Mouse (Mus musculus): ENCODE data around the gene Bmp7. TPM values are rescaled to one million over a fixed set of nuclear protein-coding genes. Genes with fewer than 3 reads are reported as not detected.

The Bmp7 gene
- polyA plus RNA-seq, 1 experiment = 1.6 TPM

- H3K4me3 ChIP-seq (ENCODE audit: extremely low read depth, insufficient read depth, insufficient read length) = no peak overlapping the region
- no peaks in the 10 kb centered on the region for H3K36me3 ChIP-seq (ENCODE audit: control insufficient read depth, insufficient read depth, low read length)
- H3K4me1 ChIP-seq (ENCODE audit: control insufficient read depth, insufficient read depth, insufficient read length) = no peaks in the 10 kb centered on the region
- no peak for DNase-seq (ENCODE audit: low read depth in 1 of 2, low spot score in 2 of 2)
- H3K27ac ChIP-seq (ENCODE audit: insufficient read depth, low read length) = no peak overlapping the region
- TF ChIP-seq POLR2A (IDR thresholded peaks at IDR 0.05; ENCODE audit: low read depth, low read length) = no peak
- TF ChIP-seq CTCF (IDR thresholded peaks at IDR 0.05; ENCODE audit: extremely low read depth, insufficient read depth, insufficient read length, insufficient replicate concordance) = no peak
- 82% methylated on average over 5 of the region's 5 CpGs for WGBS
- no peaks in the 10 kb centered on the region for H3K27me3 ChIP-seq (ENCODE audit: control insufficient read depth, insufficient read depth, low read length)
These were observed 73.8 kb downstream of the Bmp7 start for GRCm38 (mm10) chr2:172866356-172866755.

DNA sequence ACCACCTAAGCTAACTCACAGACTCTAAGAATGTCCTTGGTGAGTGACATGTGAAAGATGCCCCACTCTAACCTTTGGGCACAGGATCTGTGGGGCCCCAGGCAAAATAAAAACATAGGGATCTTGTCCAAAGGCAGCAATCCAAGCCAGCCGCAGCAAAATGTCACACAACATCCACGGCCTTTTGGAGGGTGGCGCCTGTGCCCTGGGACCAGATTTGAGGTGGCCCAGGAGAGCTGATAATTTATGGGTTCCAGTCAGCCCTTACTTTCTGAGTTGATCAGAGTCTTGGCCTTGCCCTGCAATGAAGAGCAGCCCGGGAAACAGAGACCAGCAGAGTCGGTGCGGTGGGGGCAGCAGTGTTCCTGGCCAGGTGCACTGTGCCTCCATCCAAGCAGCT, 75.0 kb downstream of the Bmp7 start:
- WGBS = 91% methylated on average over 6 of the region's 6 CpGs

GRCm38 (mm10) chr2:172864566-172864965, 75.6 kb downstream of the Bmp7 start:
- H3K4me3 ChIP-seq (ENCODE audit: extremely low read depth, insufficient read depth, insufficient read length) = no peak overlapping the region
- H3K27ac ChIP-seq (ENCODE audit: insufficient read depth, low read length) = no peak overlapping the region
- no peaks in the 10 kb centered on the region for H3K36me3 ChIP-seq (ENCODE audit: control insufficient read depth, insufficient read depth, low read length)
- DNase-seq (ENCODE audit: low read depth in 1 of 2, low spot score in 2 of 2) = no peak
- whole genome bisulfite sequencing = 90% methylated on average over 7 of the region's 7 CpGs
- H3K27me3 ChIP-seq (ENCODE audit: control insufficient read depth, insufficient read depth, low read length) = no peaks in the 10 kb centered on the region
- TF ChIP-seq CTCF (IDR thresholded peaks at IDR 0.05; ENCODE audit: extremely low read depth, insufficient read depth, insufficient read length, insufficient replicate concordance) (no peak), POLR2A (IDR thresholded peaks at IDR 0.05; ENCODE audit: low read depth, low read length) (no peak)
- H3K4me1 ChIP-seq (ENCODE audit: control insufficient read depth, insufficient read depth, insufficient read length) = no peaks in the 10 kb centered on the region

More for the DNA sequence above, 75.0 kb downstream of the Bmp7 start:
- no peaks in the 10 kb centered on the region for H3K36me3 ChIP-seq (ENCODE audit: control insufficient read depth, insufficient read depth, low read length)
- no peaks in the 10 kb centered on the region for H3K4me1 ChIP-seq (ENCODE audit: control insufficient read depth, insufficient read depth, insufficient read length)
- no peak overlapping the region for H3K27ac ChIP-seq (ENCODE audit: insufficient read depth, low read length)
- no peak overlapping the region for H3K4me3 ChIP-seq (ENCODE audit: extremely low read depth, insufficient read depth, insufficient read length)
- TF ChIP-seq POLR2A (IDR thresholded peaks at IDR 0.05; ENCODE audit: low read depth, low read length) (no peak), CTCF (IDR thresholded peaks at IDR 0.05; ENCODE audit: extremely low read depth, insufficient read depth, insufficient read length, insufficient replicate concordance) (no peak)
- no peaks in the 10 kb centered on the region for H3K27me3 ChIP-seq (ENCODE audit: control insufficient read depth, insufficient read depth, low read length)
- DNase-seq (ENCODE audit: low read depth in 1 of 2, low spot score in 2 of 2) = no peak

DNA sequence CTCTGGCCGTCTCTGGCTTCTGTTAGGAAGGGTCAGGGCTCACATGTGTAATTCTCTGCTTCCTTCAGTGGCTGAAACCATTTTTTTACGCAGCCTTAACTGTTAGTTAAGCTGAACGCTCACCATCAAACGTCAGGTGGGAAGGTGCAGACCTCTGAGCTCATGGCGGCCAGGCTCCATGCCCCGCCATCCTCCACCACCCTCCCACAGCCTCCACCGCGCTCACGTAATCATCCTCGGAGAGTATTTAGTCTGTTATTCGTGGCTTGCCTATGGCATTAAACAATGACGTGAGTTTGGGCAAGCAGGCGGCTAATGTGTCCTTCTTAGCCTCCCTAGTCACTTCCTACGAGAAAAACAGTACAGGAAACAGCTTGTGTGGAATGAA, 76.7 kb downstream of the Bmp7 start:
- Histone ChIP-seq H3K4me1 (ENCODE audit: control insufficient read depth, insufficient read depth, insufficient read length) (no peaks in the 10 kb centered on the region), H3K27ac (ENCODE audit: insufficient read depth, low read length) (no peak overlapping the region), H3K27me3 (ENCODE audit: control insufficient read depth, insufficient read depth, low read length) (no peaks in the 10 kb centered on the region), H3K36me3 (ENCODE audit: control insufficient read depth, insufficient read depth, low read length) (no peaks in the 10 kb centered on the region), H3K4me3 (ENCODE audit: extremely low read depth, insufficient read depth, insufficient read length) (no peak overlapping the region)
- 63% methylated on average over 14 of the region's 14 CpGs for WGBS
- TF ChIP-seq CTCF (IDR thresholded peaks at IDR 0.05; ENCODE audit: extremely low read depth, insufficient read depth, insufficient read length, insufficient replicate concordance) (no peak), POLR2A (IDR thresholded peaks at IDR 0.05; ENCODE audit: low read depth, low read length) (no peak)
- no peak for DNase-seq (ENCODE audit: low read depth in 1 of 2, low spot score in 2 of 2)

DNA sequence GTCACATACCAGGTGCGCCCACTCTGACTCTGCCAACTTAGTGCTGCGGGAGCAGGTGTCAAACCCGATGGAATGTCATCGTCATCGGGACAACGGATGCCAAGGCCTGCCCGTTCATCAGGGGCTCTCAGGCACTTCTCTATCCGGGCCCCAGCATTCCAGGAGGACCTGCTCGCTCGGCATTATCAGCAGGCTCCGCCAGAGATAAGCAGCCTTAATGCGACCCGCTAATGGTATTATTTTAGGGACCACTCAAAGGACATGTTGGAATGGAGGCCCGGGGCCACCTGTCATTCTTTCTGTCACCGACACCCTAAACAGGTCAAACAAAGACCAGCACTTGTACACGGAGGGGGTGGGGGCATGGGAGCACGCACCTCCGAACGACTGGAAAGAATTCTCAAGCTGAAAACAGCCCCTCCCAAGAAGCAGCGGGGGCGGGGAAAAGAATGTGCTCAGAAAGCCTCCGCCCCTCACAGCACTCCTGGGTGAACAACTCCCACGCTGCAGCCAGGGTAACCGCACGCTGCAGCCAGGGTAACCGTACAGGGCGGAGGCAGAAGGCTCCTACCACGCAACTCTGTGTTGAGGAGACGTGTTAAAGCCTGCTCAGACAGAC, 77.2 kb downstream of the Bmp7 start:
- no peak for TF ChIP-seq POLR2A (IDR thresholded peaks at IDR 0.05; ENCODE audit: low read depth, low read length)
- TF ChIP-seq CTCF (IDR thresholded peaks at IDR 0.05; ENCODE audit: extremely low read depth, insufficient read depth, insufficient read length, insufficient replicate concordance) = no peak
- Histone ChIP-seq H3K27me3 (ENCODE audit: control insufficient read depth, insufficient read depth, low read length) (no peaks in the 10 kb centered on the region), H3K4me3 (ENCODE audit: extremely low read depth, insufficient read depth, insufficient read length) (no peak overlapping the region), H3K27ac (ENCODE audit: insufficient read depth, low read length) (no peak overlapping the region), H3K4me1 (ENCODE audit: control insufficient read depth, insufficient read depth, insufficient read length) (no peaks in the 10 kb centered on the region), H3K36me3 (ENCODE audit: control insufficient read depth, insufficient read depth, low read length) (no peaks in the 10 kb centered on the region)
- WGBS = 50% methylated on average over 29 of the region's 29 CpGs
- no peak for DNase-seq (ENCODE audit: low read depth in 1 of 2, low spot score in 2 of 2)

GRCm38 (mm10) chr2:172862424-172862823, 77.7 kb downstream of the Bmp7 start:
- Histone ChIP-seq H3K4me1 (ENCODE audit: control insufficient read depth, insufficient read depth, insufficient read length) (no peaks in the 10 kb centered on the region), H3K27me3 (ENCODE audit: control insufficient read depth, insufficient read depth, low read length) (no peaks in the 10 kb centered on the region), H3K4me3 (ENCODE audit: extremely low read depth, insufficient read depth, insufficient read length) (no peak overlapping the region), H3K27ac (ENCODE audit: insufficient read depth, low read length) (no peak overlapping the region), H3K36me3 (ENCODE audit: control insufficient read depth, insufficient read depth, low read length) (no peaks in the 10 kb centered on the region)
- 81% methylated on average over 19 of the region's 19 CpGs for WGBS
- DNase-seq (ENCODE audit: low read depth in 1 of 2, low spot score in 2 of 2) = no peak
- TF ChIP-seq CTCF (IDR thresholded peaks at IDR 0.05; ENCODE audit: extremely low read depth, insufficient read depth, insufficient read length, insufficient replicate concordance) = no peak
- TF ChIP-seq POLR2A (IDR thresholded peaks at IDR 0.05; ENCODE audit: low read depth, low read length) = no peak

- Histone ChIP-seq H3K27me3 (ENCODE audit: control insufficient read depth, insufficient read depth, low read length) (no peaks in the 10 kb centered on the region), H3K4me1 (ENCODE audit: control insufficient read depth, insufficient read depth, insufficient read length) (no peaks in the 10 kb centered on the region), H3K36me3 (ENCODE audit: control insufficient read depth, insufficient read depth, low read length) (no peaks in the 10 kb centered on the region), H3K27ac (ENCODE audit: insufficient read depth, low read length) (no peak overlapping the region), H3K4me3 (ENCODE audit: extremely low read depth, insufficient read depth, insufficient read length) (no peak overlapping the region)
- DNase-seq (ENCODE audit: low read depth in 1 of 2, low spot score in 2 of 2) = no peak
- WGBS = 77% methylated on average over 14 of the region's 14 CpGs
- no peak for TF ChIP-seq POLR2A (IDR thresholded peaks at IDR 0.05; ENCODE audit: low read depth, low read length)
- TF ChIP-seq CTCF (IDR thresholded peaks at IDR 0.05; ENCODE audit: extremely low read depth, insufficient read depth, insufficient read length, insufficient replicate concordance) = no peak
These were observed 78.5 kb downstream of the Bmp7 start for GRCm38 (mm10) chr2:172861590-172861989.
